Mouse (Mus musculus): Measurements from ENCODE around the gene S100a11. TPM values are rescaled to one million over a fixed set of nuclear protein-coding genes. Genes with fewer than 3 reads are reported as not detected.
"Not testable (repeated sequence)": the region's sequence is repeated elsewhere in the genome, so short reads cannot be mapped to it uniquely, and the experiment has no call there.

Gene S100a11
- total RNA-seq (2017) = 584 and 660 TPM in 2 replicates

- peak; percentile 76 for ATAC-seq (ENCODE audit: extremely low read depth, insufficient number of reproducible peaks, low FRiP score, poor library complexity, severe bottlenecking)
Observed at GRCm38 (mm10) chr3:93520330-93521193, at the start of gene S100a11. TSS of gene S100a11 (plus strand) at chr3:93520488.

- no peak for ATAC-seq (ENCODE audit: extremely low read depth, insufficient number of reproducible peaks, low FRiP score, poor library complexity, severe bottlenecking)
Observed at GRCm38 (mm10) chr3:93480053-93480452, 40.2 kb upstream of the S100a11 start.

- no peak for ATAC-seq (ENCODE audit: extremely low read depth, insufficient number of reproducible peaks, low FRiP score, poor library complexity, severe bottlenecking)
Observed at GRCm38 (mm10) chr3:93481982-93482616, 38.2 kb upstream of the S100a11 start.

DNA sequence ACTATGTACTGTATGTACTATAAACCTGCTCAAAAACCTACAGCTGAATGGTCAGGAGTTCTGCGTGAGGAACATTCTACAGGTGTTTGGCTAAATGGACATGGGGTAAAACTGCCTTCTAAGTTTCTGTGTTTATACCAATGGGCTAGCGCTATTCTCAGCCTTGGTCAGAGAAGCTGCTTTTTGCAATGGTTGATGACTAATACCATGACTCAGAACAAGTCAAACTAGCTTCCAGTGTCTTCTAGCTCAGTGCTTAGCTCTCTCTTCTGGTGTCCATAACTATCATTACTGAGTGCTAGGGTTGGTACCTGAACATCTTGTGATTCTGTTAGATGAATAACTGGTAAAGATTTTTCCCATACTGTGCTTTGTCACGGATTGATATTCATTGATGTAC, 34.7 kb upstream of the S100a11 start:
- no peak for ATAC-seq (ENCODE audit: extremely low read depth, insufficient number of reproducible peaks, low FRiP score, poor library complexity, severe bottlenecking)

DNA sequence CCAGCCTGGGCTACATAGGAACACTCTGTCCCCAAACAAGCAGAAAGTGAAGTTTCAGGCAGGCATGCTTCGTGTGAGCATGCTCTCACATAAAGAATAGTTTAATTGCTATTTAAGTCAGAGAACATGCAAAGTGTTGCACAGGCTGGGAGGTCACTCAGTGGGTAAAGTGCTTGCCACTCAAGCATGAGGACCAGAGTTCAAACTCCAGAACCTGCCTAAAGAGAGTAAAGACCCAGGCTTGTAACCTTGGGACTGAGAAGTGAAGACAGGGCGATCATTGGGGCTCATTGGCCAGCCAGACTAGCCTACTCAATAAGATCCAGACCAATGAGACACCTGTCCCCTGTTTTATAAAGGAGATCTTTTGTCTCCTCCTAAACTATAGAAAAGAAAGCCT, 31.7 kb upstream of the S100a11 start:
- no peak for ATAC-seq (ENCODE audit: extremely low read depth, insufficient number of reproducible peaks, low FRiP score, poor library complexity, severe bottlenecking)

GRCm38 (mm10) chr3:93492176-93492575, 28.1 kb upstream of the S100a11 start:
- no peak for ATAC-seq (ENCODE audit: extremely low read depth, insufficient number of reproducible peaks, low FRiP score, poor library complexity, severe bottlenecking)

DNA sequence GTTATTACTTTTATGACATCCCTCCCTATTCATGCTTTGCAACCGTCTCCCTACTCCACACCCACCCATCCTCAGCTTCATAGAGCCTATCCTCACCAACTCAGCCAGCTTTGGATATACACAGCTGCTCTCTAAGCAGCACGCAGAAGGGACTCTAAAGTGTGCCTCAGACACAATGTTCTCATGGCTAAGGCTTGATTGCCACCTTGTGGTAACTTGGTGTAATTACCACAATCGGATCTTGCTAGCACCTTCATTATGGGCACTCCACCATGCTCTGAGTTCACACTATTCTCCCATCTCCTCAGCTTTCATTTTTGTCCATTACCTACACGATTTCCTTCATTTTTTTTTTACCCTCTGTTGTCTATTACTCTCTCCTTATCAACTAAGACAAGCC, 26.3 kb upstream of the S100a11 start:
- ATAC-seq (ENCODE audit: extremely low read depth, insufficient number of reproducible peaks, low FRiP score, poor library complexity, severe bottlenecking) = peak; percentile 98

DNA sequence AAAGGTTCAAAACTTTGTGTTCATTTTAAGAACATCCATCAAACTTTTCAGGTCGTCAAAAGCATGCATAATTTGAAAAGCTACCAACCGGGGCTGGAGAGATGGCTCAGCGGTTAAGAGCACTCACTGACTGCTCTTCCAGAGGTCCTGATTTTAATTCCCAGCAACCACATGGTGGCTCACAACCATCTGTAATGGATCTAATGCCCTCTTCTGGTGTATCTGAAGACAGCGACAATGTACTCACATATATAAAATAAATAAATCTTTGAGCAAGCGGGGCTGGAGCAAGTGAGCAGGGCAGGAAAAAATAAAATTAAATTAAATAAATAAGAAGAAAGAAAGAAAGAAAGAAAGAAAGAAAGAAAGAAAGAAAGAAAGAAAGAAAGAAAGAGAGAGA, 25.5 kb upstream of the S100a11 start:
- not testable (repeated sequence) for ATAC-seq (ENCODE audit: extremely low read depth, insufficient number of reproducible peaks, low FRiP score, poor library complexity, severe bottlenecking)

DNA sequence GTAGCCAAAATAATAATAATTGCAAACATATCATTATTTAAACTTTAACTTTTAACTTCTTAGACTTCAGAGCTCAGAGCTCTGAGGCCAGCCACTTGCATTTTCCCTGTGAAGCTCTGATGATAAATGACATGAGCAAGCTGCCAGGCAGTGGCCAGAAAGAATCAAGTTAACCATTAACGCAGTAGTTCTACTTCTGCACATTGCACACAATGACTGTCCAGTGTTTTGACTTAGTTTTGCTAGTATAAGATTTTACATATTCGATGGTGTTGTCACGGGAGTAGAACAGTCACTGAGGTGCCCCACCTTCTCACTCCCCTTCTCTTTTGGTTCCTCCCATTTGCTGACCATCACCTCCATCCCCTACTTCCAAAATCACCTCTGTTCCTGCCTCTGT, 23.2 kb upstream of the S100a11 start:
- ATAC-seq (ENCODE audit: extremely low read depth, insufficient number of reproducible peaks, low FRiP score, poor library complexity, severe bottlenecking) = no peak

GRCm38 (mm10) chr3:93499129-93499528, 21.2 kb upstream of the S100a11 start:
- no peak for ATAC-seq (ENCODE audit: extremely low read depth, insufficient number of reproducible peaks, low FRiP score, poor library complexity, severe bottlenecking)

- 0 out of 2 replicates have a peak, but pooled peaks have one; percentile 14 for ATAC-seq (ENCODE audit: extremely low read depth, insufficient number of reproducible peaks, low FRiP score, poor library complexity, severe bottlenecking)
Observed at GRCm38 (mm10) chr3:93504536-93505189, 15.6 kb upstream of the S100a11 start.

DNA sequence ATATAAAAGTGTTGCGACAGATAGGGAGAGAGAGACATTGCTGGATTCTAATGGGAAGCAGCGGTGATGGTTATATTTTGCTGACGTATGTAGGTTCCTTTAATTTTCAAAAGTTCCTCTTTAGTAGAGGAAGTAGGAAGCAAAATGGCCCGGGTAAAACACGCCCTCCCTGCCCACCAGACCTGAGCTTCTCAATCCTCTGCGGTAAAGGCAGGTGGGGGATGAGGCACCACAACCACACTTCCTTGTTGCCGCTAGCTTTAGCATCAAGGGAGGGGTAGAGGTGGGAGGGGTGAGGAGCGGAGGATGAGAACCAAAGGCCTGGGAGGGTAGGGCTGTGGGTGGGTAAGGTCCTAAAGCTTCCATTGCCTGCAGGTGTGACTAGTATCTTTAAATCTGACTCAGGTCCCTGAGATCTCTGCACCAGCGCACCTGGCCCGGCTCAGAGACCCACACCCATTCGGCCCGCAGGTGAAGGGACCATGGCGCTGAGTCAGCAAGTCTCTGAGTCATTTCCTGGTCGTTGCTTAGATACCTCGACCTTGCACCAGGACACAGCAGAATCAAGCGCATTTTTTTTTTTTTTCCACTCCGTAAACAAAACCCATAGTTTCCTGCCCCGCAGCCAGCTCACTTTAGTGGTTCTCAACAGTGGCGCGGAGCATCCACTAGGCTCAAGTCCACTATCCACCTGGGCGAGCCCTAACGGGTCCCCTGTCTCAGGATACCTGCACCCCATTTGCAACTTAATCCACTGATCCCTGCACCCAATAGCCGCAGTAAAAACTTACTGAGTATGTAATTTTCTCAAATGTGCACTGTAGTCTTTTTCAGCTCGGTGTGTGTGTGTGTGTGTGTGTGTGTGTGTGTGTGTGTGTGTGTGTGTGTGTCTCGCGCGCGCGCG, 14.1 kb upstream of the S100a11 start:
- peak; percentile 94 for ATAC-seq (ENCODE audit: extremely low read depth, insufficient number of reproducible peaks, low FRiP score, poor library complexity, severe bottlenecking)

- ATAC-seq (ENCODE audit: extremely low read depth, insufficient number of reproducible peaks, low FRiP score, poor library complexity, severe bottlenecking) = no peak
Observed at GRCm38 (mm10) chr3:93506881-93507325, 13.4 kb upstream of the S100a11 start.

GRCm38 (mm10) chr3:93509301-93509700, 11.0 kb upstream of the S100a11 start:
- ATAC-seq (ENCODE audit: extremely low read depth, insufficient number of reproducible peaks, low FRiP score, poor library complexity, severe bottlenecking) = no peak

- peak; percentile 18; the same call in 1 of the 2 replicates for ATAC-seq (ENCODE audit: extremely low read depth, insufficient number of reproducible peaks, low FRiP score, poor library complexity, severe bottlenecking)
Observed at GRCm38 (mm10) chr3:93511036-93511435, 9.3 kb upstream of the S100a11 start.

DNA sequence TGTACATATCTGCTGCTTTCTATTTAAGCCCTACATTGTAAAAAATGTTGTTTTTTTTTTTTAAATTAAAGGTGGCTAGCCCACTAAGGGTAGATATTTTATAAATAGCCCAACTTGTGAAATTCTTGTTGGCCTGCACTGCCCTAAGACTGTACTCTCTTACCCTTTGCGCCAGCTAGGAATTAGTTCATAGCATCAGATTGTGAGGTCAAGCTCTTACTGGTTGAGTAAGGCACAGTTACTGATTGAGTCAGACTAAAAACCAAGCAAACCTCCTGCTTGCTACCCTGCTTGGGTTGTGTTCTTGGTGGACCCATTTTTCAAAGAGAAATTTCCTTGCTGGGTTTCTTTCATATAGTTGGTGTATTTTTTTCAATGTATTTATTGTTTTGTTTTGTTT, 8.5 kb upstream of the S100a11 start:
- ATAC-seq (ENCODE audit: extremely low read depth, insufficient number of reproducible peaks, low FRiP score, poor library complexity, severe bottlenecking) = no peak

GRCm38 (mm10) chr3:93512386-93513101, 7.7 kb upstream of the S100a11 start:
- no peak; the same call in 1 of the 2 replicates for ATAC-seq (ENCODE audit: extremely low read depth, insufficient number of reproducible peaks, low FRiP score, poor library complexity, severe bottlenecking)

DNA sequence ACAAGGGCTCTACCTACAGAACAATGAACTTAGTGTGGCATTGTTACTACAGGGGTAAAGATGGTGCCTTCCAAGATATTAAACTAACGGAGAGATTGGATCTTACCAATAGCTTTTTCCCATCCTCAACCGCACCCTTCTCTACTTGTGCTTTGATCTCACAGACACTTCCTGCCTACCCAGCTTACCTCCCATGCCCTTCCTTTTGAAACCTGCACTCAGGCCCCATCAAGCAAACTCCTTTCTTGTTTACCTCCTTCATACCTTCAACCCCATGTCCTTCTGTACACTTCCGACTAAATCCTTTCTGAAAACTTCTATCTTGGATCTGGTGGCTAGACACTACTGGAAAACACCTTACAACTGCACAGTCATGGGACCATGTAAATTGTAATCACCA, 5.7 kb upstream of the S100a11 start:
- ATAC-seq (ENCODE audit: extremely low read depth, insufficient number of reproducible peaks, low FRiP score, poor library complexity, severe bottlenecking) = no peak
